ENCODE assay signal across 15 mouse cellular contexts in genomic region chr5:28259385-28259784, GRCm38 (mm10). TPM values are rescaled to one million over a fixed set of nuclear protein-coding genes. Genes with fewer than 3 reads are reported as not detected.
"Had no signal": no experiment of that assay in that cellular context is flagged by ENCODE, and none has a peak within 500 bp of the region (broad histone marks: within the 10 kb centered on the region; RNA-seq: fewer than 3 reads in every experiment).

No protein-coding gene starts in this region.

- H3K4me2 ChIP-seq: intestine, embryonic 15.5 days; limb, embryonic 13.5 days; liver, embryonic 11.5 days; liver, embryonic 15.5 days; lung, embryonic 14.5 days; midbrain, embryonic 13.5 days; neural tube, embryonic 15.5 days had no signal

- H3K9ac ChIP-seq: intestine, embryonic 15.5 days; limb, embryonic 13.5 days; liver, embryonic 15.5 days; lung, embryonic 14.5 days; midbrain, embryonic 13.5 days; neural tube, embryonic 15.5 days had no signal

- H3K27me3 ChIP-seq: intestine, embryonic 15.5 days; limb, embryonic 13.5 days; liver, embryonic 15.5 days; midbrain, embryonic 13.5 days; neural tube, embryonic 15.5 days had no signal

- H3K9me3 ChIP-seq: intestine, embryonic 15.5 days; limb, embryonic 13.5 days; liver, embryonic 15.5 days; midbrain, embryonic 13.5 days; neural tube, embryonic 15.5 days had no signal

- ATAC-seq: intestine, embryonic 15.5 days; midbrain, embryonic 13.5 days had no signal

- DNase-seq: kidney, adult 8-10 months; layer of hippocampus, adult 9-11 months; layer of hippocampus, postnatal 36 days; lung, embryonic 14.5 days; lung, postnatal 10 days; lung, postnatal 4 days; thymus, postnatal 36 days had no signal

- H3K36me3 ChIP-seq: intestine, embryonic 15.5 days; limb, embryonic 13.5 days; liver, embryonic 15.5 days; midbrain, embryonic 13.5 days; neural tube, embryonic 15.5 days had no signal

- H3K4me3 ChIP-seq: intestine, embryonic 15.5 days; limb, embryonic 13.5 days; liver, embryonic 15.5 days; midbrain, embryonic 13.5 days; myocyte; neural tube, embryonic 15.5 days had no signal

- H3K27ac ChIP-seq: intestine, embryonic 15.5 days; limb, embryonic 13.5 days; liver, embryonic 15.5 days; midbrain, embryonic 13.5 days; neural tube, embryonic 15.5 days had no signal

- H3K4me1 ChIP-seq: intestine, embryonic 15.5 days; liver, embryonic 15.5 days; midbrain, embryonic 13.5 days; neural tube, embryonic 15.5 days had no signal

RNA-seq across cellular contexts. Expression of gene Cnpy1, which starts 13.8 kb away (rescaled TPM):
- polyA plus RNA-seq: myocyte; thymus, postnatal 0 days had no signal
